Mouse (Mus musculus) spleen, adult 12 weeks (tissue): ENCODE measurements around the gene Rfc2.
A peak's percentile ranks its signal among the peaks of the same experiment; 100 is the strongest.

Source experiments
- DNase-seq: peaks from one replicate; pipeline ENCODE4 v3.0.0; 2022; ENCODE audit warnings: low spot score

The Rfc2 gene

DNA sequence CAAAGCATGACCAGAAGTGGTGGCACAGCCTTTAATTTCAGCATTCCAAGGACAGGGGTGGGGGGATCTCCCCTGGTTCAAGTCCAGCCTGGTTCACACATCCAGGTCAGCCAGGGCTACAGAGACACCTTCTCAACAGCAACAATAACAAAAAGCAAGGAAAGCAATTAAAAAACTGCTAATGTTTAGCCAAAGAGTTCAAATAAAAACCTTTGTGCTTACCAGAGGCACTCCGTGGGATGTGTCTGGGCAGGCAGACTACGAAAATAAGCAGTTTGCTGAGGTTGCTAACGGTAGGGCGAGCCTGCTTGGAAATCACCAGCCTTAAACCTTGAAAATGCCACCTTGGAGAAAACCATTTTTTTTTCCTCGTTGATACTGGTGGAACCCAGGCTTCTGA lies at the start of gene Rfc2:
Gene Rfc2, plus strand, starts transcription at position 221 of the 400 bp plus-strand sequence.
- no peak for DNase-seq

DNA sequence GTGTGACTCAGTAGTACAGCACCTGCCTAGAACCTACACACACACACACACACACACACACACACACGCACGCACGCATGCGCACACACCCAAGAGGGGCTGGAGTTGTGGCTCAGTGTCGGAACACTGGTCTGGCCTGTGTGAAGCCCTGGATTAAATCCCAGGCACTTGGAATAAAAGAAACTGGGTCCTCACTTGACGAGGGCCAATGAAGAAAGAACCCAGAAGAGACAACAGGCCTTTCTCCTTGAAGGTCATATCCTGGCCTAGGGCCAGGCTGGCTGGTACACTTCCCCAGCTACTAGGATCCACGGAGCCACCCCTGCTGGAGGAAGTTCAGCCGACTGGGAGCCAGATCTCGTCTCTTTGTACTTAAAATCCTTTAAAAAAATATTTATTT lies 49.6 kb upstream of the Rfc2 start:
- no peak for DNase-seq

DNA sequence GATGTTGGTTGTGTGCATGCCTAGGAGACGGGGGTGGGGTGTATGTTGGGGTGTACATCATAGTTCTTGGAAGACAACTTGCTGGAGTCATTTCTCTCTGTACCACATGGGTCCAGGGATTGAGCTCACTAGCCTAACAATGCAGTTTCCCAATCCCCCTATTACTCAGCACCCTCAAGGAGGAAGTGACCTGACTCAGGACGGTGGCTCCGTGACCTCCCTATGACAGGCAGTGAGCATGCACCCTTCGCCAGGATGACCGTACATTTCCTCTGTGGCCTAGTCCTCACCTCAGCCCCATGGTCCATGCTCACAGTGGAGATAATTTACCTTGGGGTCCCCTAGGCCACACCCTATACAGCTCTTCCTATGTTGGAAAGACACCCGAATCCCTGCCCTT lies 48.7 kb upstream of the Rfc2 start:
- no peak for DNase-seq

DNA sequence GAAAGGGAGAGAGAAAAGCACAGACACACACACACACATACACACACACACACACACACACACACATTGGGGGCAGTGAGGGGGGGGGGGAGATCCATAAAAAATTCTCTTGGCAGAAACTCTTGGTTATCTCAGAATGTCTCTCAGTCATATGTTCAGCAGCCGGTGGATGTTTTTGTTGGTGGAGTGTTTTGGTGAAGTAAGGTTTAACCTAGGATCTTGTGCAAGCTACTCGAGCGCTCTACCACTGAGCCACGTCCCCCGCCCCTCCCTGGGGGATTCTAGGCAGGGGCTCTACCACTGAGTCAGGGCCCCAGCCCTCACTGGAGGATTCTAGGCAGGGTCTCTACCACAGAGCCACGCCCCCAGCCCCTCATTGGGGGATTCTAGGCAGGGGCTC lies 45.1 kb upstream of the Rfc2 start:
- DNase-seq, result no peak

DNA sequence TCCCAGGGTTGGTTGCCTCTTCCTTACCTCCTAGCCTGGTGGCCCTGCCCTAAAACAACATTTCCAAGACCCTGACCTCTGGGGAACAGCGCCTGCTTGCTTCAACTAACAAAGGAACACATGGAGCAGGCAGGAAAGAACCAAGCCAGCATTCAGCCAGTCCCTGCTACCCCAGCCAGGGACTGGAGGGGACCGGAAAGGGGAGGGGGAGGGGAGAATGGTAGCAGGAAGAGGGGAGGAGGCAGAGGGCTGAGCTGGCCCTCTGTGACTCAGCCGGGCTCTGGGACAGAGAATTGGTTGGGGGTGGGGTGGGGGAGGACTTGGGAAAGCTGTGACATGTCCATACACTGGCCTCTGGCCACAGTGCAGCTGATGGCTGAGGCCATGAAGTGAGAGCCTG lies 41.3 kb upstream of the Rfc2 start:
- no peak for DNase-seq

DNA sequence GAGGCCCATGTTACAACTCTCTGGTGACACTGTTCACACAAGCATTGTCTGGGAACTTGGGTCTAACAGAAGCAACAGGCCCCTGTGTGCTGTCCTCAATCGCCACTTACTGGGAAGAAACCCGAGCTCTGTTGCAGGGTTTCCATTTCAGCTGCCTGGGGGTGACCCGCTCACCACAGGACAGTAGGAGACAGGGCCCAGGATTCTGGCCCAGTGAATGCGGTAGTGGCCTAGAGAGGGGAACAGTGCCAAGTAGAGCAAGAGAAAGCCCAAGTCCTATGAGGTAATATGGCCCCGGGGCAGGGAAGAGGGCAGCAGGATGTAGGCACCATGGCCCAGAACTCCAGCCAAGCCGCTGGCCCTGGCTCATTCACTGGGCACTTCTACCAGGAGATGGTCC lies 40.3 kb upstream of the Rfc2 start:
- DNase-seq, result no peak

DNA sequence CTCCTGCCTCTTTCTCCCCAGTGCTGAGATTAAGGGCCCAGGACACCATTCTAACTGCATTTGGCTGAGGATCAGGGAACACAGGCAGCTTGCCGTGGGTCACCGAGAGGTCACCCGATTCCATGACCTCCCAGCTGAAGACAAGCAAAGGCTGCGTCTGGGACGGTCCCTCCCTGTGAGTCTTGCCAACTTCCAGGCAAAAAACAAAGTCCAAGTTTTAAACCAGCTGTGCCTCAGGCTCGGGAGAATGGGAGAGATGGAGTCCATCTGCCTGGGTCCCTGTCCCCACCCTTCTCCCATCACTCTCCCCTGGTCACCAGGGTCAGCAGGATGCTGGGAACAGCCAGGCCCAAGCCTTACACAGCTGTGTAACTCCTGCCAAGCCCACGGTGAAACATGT lies 39.5 kb upstream of the Rfc2 start:
- no peak for DNase-seq

DNA sequence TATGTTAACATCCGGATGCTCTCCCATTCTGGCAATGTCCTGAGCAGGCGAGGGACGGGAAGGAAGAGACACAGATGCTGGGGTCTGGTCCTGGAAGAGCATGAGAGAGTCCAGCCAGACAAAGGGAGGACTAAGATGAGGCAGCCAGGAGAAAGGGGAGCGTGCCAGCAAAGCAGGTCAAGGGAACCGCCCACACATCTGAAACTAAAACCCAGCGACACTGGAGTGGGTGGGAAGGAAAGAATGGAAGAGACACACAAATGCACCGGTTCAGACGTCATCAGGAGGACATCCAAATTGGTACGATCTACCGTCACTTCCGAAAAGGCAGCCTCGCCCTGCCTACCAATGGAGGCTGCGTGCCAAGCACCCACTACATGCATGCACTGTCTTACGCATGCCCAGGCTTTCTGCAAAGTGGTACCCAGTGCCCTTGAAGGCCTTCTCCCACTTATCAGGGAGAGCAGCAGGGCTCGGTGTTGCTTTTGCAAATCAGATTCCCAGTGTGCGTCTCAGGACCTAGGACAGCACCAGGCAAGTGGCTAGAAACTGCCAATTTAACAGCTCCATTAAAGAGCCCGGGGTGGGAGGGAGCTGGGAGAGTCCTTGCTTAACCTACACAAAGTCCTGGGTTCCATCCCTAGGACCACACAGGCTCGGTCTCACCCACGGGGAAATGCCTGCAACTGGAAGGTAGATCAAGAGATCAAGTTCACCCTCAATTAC lies 36.5 kb upstream of the Rfc2 start:
- DNase-seq, result no peak

DNA sequence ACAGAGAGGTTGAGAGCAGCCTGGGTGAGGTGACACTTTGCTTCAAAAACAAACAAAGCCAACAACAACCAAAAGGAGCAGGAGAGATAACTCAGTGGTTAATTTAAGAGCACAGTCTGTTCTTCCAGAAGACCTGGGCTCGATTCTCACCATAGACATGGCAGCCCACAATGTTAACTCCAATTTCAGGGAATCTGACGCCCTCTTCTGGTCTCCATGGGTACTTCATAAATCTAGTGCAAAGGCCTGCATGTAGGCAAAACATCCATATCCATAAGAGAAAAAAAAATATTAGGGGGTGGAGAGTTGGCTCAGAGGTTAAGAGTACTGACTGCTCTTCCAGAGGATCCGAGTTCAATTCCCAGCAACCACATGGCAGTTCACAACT lies 35.9 kb upstream of the Rfc2 start:
- DNase-seq, result no peak

DNA sequence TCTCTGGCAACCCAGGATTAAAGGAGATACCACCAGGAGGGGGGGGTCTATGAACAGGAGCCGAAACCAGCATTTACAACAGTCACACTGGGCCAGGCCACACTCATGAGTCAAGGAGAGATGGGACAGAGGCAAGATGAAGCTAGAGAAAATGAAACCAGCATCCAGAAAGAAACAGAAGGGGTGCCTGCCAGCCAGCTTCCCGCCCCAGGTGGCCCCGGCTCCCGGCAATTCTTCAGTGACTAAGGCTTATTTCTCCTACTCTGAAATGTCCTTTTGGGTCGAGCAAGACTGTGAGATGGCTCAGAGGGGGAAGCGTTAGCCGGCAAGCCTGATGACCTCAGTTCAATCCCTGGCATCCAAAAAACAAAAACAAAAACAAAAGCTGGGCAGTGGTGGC lies 34.4 kb upstream of the Rfc2 start:
- no peak for DNase-seq

DNA sequence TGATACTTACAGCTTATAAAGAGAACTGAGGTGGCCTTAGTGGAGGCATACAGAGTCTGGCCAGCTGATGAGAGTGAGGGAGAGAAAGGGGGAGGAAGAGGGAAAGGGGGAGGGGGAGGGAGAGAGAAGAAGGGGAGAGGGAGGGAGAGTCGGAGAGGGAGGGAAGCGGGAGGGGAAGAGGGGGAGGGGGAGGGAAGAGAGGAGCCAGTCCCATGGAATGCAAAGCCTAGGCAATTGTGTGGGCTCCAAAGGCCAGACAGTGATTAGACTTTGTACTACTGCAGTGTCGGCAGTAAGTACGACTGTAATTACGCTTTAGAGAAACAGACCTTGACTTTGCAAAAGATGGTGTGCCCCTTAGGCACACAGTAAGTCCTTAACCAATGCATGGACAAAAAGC lies 32.9 kb upstream of the Rfc2 start:
- DNase-seq, result no peak

DNA sequence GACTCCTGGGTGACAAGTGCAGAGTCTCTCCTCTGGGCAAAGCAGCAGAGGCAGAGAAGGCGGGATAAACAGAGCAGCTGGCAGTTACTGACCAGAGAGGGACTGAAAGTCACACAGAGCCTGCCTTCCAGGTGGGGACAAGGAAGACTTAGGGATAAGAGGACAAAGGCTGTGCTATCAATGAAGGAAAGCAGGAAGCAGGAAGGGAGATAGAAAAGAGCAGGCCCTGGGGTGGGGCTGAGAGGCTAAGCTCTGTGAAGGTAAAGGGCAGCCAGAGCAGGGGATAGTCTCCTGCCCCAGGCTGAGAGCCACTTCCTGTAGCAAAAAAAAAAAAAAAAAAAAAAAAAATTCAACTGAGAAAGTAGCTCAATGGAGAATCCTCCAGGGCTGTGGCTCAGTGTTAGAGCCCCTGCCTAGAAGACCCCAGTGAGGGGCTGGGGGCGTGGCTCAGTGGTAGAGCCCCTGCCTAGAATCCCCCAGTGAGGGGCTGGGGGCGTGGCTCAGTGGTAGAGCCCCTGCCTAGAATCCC lies 31.5 kb upstream of the Rfc2 start:
- DNase-seq, result no peak

DNA sequence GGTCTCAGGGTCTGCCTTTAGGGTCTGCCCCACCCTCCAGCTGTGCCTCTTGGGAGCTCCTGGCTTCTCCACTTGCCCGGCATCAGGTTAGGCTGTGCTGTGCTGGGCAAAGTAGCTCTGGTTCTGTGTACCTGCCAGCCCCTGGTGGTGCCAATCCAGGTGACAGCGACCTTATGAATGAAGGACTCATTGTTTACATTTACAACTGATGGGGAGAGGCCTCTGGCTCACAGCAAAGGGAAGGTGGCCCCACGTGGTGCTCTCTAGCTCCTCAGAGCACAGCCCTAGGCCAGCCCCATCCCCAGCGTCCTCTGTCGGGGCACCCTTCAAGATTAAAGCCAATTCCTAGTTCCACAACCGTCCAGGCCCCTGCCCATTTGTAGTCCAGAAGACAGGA lies 30.3 kb upstream of the Rfc2 start:
- DNase-seq, result no peak

DNA sequence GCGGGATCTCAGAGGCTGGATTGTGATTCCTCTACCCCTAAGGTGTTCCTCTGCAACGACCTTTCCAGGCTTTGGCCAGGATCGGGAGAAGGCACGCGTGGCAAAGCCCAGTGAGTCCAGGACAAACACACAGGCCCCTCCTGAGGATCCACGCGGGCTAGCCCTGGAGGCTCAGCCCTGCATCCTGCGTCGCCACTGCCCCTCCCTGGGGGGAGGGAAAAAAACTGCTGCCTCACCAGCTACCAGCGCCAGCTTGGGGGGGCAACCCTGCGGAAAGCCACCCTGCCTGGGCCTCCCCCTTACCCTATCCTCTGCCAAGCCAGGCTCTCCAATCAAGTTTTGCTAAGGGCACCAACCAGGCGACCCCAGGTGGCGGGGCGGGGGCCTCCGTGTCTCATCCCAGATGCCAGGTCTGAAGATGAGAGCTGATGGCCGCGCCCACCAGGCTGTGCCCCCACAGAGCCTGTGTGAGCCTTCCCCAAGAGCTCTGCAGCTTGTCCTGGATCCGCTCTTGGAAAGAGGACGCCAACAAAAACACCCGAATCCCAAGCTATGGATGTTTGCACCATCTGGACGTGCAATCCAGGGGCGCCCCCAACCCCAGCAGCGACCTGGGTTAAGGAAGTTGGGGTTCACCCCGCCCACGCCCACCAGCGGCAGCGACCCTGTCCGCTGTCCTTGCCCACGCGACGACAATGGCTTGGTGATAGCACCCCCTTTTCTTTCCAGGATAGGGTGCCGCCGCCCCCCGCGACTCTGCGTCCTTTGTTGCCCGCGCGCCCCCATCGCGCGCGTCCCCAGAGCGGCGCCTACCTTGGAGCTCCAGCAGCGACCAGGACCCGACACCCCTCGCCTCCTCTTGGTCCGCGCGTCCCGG lies 29.7 kb upstream of the Rfc2 start:
- DNase-seq, result no peak

DNA sequence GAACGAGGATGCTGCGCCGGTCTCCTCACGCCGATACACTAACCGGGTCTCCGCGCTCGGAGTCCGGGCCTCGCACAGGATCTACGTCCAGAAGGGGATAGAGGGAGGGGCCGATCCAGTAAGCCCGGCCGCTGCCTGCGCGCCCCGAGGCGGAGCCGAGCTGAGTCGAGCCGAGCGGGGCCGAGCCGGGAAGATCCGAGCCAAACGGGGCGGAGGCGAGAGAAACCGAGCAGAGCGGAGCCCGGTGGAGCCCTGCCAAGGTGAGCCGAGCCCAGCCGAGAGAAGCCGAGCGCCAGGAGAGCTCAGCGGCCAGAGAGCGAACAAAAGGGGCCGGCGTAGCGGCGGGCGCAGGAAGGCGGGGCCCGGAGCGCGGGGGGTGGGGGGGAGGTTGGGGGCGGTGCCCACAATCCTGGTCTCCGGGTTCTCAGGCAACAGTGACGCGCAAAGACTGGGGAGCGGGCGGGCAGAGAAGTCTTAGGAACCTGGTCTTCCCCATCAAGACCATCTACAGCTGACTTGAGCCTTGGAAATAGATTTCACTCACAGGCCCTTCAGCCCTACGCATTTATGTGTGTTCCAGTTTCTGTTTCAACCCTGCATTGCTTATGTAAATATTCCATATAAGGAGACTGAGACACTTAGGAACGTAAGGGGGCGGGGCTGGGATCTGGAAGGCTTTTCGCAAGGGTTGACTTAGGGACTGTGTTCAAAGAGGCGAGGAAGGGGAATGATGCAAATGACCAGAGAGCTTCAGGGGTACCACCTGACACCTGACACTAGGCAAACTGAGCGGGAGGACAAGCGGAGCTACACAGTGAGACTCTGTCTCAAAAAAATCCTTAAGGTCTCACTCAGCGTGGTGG lies 28.8 kb upstream of the Rfc2 start, which contains the start of gene Clip2:
Gene Clip2, minus strand, starts transcription at position 325 of the 863 bp plus-strand sequence.
- peak; percentile 68 for DNase-seq

DNA sequence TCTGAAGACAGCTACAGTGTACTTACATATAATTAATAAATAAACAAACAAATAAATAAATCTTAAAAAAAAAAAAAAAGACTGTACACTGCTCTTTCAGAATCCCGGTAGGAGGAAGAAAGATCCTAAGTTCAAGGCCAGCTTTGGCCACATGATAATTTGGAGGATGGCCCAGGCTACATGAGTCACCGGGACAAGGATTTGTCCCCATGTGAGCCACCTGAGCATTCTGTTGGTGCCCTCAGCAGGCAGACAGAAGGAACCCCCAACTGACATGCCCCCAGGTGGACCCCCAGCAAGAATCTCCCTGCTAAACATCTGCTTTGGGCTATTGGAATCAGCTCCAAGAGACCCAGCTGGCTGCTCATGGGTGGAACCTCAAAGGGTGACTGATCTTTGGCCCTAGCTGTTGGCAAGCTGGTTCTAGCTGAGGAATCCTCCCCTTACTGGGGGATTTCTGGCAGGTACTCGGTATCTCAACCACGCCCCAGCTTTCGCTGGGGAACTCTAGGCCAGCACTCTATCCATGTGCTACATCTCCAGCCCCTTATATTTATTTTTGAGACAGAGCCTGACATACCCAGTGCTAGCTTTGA lies 27.1 kb upstream of the Rfc2 start:
- no peak for DNase-seq

DNA sequence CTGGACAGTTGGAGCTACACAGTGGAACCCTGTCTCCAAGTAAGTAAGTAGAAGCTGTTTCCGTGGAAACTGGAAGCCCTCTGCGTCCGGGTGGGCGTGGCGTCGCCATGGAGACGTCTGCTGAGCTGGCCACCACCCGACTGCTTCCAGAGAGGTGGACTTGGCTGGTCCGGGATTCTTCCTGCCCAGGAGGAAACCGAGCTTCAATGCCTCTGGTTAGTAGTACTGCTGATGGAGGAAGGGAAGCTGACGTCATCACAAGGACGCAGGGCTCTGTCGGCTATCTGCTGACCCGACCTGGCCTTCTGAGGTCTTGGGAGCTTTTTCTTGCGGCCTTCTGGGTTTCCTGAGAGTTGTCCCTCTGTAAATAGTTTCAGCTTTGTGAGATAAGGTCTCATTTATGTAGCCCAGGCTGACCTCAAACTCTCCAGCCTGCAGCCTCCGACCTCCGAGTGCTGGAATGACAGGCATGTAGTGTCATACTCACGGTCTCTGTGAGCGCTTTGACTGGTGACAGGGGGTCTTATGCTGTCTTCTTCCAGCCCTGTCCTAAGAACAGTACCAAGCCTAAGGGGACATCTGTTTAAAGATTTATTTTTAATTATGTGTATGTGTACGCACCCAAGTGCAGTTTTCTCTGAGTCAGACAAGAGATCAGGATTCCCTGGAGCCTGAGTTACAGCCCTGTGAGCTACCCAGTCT lies 25.6 kb upstream of the Rfc2 start:
- no peak for DNase-seq

DNA sequence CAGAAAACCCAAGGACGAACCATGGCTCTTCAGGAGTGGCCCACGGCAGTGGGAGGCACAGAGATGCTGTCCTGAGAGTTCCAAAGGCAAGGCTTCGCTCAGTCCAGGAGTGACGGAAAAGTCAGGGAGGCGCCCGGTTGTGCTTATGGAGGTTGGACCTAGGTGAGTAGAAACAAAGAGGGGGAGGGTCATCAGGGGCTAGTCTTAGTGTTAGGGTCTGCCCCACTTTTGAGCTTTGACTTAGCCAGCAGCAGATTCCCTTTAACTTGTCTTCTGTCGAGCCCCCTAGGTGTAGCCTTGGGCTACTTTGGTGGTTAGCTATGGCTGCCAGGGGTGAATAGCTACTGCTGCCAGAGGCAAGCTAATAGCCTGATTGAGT lies 21.1 kb upstream of the Rfc2 start, which contains the start of gene Syna:
Gene Syna, minus strand, starts transcription at position 101 of the 379 bp plus-strand sequence.
- no peak for DNase-seq

DNA sequence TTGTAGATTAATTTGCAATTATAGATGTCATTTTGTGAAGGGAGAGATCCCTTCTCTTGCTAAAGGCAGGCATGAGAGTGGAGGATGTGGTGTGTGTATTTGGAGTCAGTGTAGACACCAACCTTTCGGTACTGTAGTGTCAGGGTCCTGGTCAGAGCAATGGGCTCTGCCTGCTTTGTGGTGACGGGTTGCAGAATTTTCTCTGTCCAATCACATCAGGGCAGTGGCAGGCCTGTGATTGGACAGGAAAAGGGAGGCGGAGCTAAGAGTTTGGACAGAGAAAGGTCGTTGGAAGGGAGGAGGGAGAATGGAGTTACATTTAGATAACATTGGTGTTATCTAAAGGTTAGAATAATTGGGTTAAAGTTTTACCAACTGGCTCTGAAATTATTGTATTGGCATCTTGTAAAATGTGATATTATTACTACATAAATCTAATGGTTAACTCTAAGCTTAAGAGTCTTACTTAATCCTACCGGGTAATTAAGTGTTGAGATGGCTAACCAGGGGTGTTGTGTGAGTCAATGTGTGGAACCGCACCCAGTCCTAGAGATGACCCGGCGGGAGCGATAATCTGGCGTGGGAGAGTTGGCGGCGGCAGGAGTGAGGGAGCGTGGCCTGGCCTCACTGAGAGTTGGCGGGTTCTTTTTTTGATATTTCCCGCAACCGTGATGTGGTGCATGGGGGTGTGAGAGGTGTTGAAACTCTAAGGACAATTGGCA lies 20.6 kb upstream of the Rfc2 start:
- DNase-seq, result no peak

DNA sequence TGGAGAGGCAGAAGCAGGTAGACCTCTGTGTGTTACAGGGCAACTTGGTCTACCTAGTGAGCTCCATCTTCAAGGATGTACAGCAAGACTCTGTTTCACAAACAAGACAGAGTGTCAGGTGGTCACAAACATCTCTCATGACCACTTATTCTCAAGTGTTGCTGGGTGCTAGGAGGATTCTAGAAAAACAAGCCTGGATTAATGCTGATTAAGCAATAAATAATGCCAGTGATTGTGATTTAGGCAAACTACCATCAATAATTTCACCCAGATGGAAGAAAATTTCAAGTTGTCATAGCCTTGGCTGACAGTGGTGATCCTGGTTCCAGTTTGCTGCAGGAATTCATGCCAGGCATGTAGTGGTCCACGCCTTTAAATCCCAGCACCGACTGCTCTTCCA lies 16.9 kb upstream of the Rfc2 start:
- no peak for DNase-seq

DNA sequence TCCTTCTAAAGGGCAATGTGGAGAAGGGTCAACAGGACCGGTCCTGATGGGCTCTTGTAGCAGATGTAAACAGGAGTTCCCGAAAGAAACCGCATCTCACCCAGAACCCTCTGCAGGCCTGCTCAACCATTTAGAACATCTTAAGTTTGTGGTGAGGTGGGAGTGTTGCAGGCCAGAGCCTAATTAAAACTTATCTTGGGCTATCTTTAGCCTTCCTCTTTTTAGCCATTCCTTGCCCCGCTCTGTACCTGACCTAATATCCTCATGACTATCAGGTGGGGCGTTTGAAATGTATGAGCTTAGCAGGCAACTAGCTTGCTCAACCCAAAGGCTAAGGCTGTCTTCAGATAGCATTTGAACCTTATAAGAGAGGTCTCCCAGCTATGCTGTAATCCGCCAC lies 15.5 kb upstream of the Rfc2 start:
- DNase-seq, result no peak
